Mouse (Mus musculus) bone marrow, adult 2 months (tissue): ENCODE measurements around the gene Kcna10.
A peak's percentile ranks its signal among the peaks of the same experiment; 100 is the strongest.

Source experiments
- CTCF ChIP-seq: fragments of 200-500 bp; IDR thresholded peaks from 2 replicates; pipeline ENCODE4 v1.5.1; 2011; ENCODE audit warnings: low read length, control low read depth; ENCODE audit not compliant: control insufficient read depth, insufficient read depth
- POLR2A ChIP-seq: fragments of 200-500 bp; IDR thresholded peaks from 2 replicates; pipeline ENCODE4 v1.6.1; 2011; ENCODE audit warnings: low read depth, mild to moderate bottlenecking, control low read depth, low read length, borderline replicate concordance; ENCODE audit not compliant: control insufficient read depth

DNA sequence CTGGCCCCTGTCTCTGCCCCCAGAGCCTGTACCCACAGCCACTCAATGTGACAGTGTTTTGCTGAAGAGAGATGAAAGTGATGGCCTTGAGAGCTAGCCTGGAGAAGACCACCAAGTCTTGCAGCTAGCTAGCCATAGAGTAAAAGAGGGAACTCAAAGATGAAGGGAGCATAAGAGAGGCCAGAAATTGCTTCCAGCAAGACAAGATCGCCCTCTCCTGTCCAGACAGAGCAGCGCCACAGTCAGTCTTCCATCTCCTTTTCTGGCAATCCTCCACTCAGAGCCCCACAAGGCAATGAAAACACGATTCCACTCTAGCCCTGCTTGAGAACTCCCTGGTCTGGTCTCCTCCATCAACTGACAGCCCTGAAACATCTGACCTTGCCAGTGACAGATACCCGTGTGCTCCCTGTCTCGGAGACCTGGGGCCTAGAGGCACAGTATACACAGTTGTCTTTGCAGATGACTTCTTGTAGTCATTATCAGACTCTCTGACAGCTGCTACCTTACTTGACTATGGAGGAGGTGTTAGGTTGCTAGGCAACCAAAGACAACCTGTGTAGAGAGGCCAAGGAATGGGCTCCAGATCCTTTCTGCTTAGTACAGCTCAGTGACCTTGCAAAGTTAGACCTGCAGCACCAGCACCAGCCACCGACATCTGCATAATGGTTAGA lies 5.5 kb downstream of the Kcna10 start:
- TF ChIP-seq POLR2A (no peak), CTCF (peak; percentile 43; the same call in 1 of the 2 replicates)
